Mouse (Mus musculus) liver, postnatal 0 days (tissue): ENCODE data around the gene Gorasp2. TPM values are rescaled to one million over a fixed set of nuclear protein-coding genes. Genes with fewer than 3 reads are reported as not detected.

ENCODE experiments used
- ATAC-seq: fragments of 200-750 bp; cut with Nextera tagmentation; 2 replicates; pipeline ENCODE4 v1.8.0; 2017; ENCODE audit warnings: mild to moderate bottlenecking, moderate library complexity
- DNase-seq: peaks from one replicate; pipeline ENCODE4 v3.0.0-alpha.2; 2016
- H3K27ac ChIP-seq: fragments of 300-500 bp; sonication (generic); 2 replicates; pipeline ENCODE4 v1.5.1; 2014; ENCODE audit warnings: antibody characterized with exemption, moderate library complexity, mild to moderate bottlenecking, low read depth
- H3K27me3 ChIP-seq: fragments of 300-500 bp; sonication (generic); 2 replicates; pipeline ENCODE4 v1.6.1; 2014; ENCODE audit warnings: low read length, control low read depth, mixed read lengths; ENCODE audit not compliant: insufficient read depth
- H3K36me3 ChIP-seq: fragments of 300-500 bp; sonication (generic); replicated peaks from 2 replicates; pipeline ENCODE4 v1.6.1; 2014; ENCODE audit warnings: mild to moderate bottlenecking, control low read depth, low read length, moderate library complexity, mixed read lengths; ENCODE audit not compliant: insufficient read depth
- H3K4me1 ChIP-seq: fragments of 300-500 bp; sonication (generic); 2 replicates; pipeline ENCODE4 v1.6.1; 2014; ENCODE audit warnings: antibody characterized with exemption, mild to moderate bottlenecking, control low read depth; ENCODE audit not compliant: insufficient read depth
- H3K4me2 ChIP-seq: fragments of 300-500 bp; sonication (generic); 2 replicates; pipeline ENCODE4 v1.6.1; 2014; ENCODE audit warnings: low read depth, mild to moderate bottlenecking, low read length, moderate library complexity, mixed read lengths
- H3K4me3 ChIP-seq: fragments of 300-500 bp; sonication (generic); 2 replicates; pipeline ENCODE4 v1.5.1; 2014; ENCODE audit warnings: low read depth, low read length
- H3K9ac ChIP-seq: fragments of 300-500 bp; sonication (generic); replicated peaks from 2 replicates; pipeline ENCODE4 v1.6.1; 2014; ENCODE audit warnings: mild to moderate bottlenecking, moderate library complexity
- H3K9me3 ChIP-seq: fragments of 300-500 bp; sonication (generic); 2 replicates; pipeline ENCODE4 v1.6.1; 2016; ENCODE audit warnings: mild to moderate bottlenecking, control low read depth, low read length, mixed read lengths
- CTCF ChIP-seq: sonication (generic); IDR thresholded peaks from 2 replicates; pipeline ENCODE4 v1.5.1; 2016; ENCODE audit warnings: antibody characterized with exemption, low read depth
- EP300 ChIP-seq: IDR thresholded peaks from 2 replicates; pipeline ENCODE4 v1.6.1; 2016; ENCODE audit warnings: antibody characterized with exemption, low read depth, mild to moderate bottlenecking
- WGBS: fragments of 180-500 bp; shearing (Covaris S2); extraction: QIAGEN DNeasy Blood & Tissue Kit; methylation state at CpG from one replicate; pipeline ENCODE4 v1.1.7; 2014; ENCODE audit not compliant: insufficient replicate concordance; 5-methylcytosine and 5-hydroxymethylcytosine counted together
- polyA plus RNA-seq: library from polyadenylated mRNA; unstranded; fragments of >200 nt; fragmentation: Nextera tagmentation; extraction: Ambion mirVana; gene quantifications from 2 replicates; pipeline ENCODE4 v1.2.1, GENCODE M21; 2015

The Gorasp2 gene
- polyA plus RNA-seq, 1 experiment from 2014 or later: 61.8 TPM

DNA sequence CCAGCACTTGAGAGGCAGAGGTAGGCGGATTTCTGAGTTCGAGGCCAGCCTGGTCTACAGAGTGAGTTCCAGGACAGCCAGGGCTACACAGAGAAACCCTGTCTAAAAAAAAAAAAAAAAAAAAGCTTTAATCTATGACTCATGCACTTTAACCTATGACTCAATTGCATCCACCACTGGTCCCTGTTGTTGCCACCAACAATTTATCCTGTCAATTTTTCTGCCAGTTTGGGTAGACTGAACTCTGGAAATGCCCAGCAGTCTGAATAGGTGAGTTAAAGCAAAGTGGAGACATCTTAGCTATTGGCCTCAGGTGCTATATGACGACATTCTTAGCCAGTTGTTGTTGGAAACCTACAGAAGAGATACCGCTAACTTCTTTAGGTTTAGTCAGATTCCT, 11.9 kb upstream of the Gorasp2 start:
- WGBS: 85% methylated on average over 4 of the region's 4 CpGs
- ATAC-seq (no peak), DNase-seq (no peak)
- TF ChIP-seq CTCF: no peak
- no peak for TF ChIP-seq EP300
- H3K9ac ChIP-seq: no peak overlapping the region
- H3K4me2 ChIP-seq: no peak overlapping the region
- no peaks in the 10 kb centered on the region for H3K27me3 ChIP-seq
- H3K4me1 ChIP-seq: 0 out of 2 replicates have a peak, but pooled peaks cover 2% of the 10 kb centered on the region
- no peak overlapping the region for H3K4me3 ChIP-seq
- no peak overlapping the region for H3K27ac ChIP-seq
- no peaks in the 10 kb centered on the region for H3K9me3 ChIP-seq
- no peaks in the 10 kb centered on the region for H3K36me3 ChIP-seq

DNA sequence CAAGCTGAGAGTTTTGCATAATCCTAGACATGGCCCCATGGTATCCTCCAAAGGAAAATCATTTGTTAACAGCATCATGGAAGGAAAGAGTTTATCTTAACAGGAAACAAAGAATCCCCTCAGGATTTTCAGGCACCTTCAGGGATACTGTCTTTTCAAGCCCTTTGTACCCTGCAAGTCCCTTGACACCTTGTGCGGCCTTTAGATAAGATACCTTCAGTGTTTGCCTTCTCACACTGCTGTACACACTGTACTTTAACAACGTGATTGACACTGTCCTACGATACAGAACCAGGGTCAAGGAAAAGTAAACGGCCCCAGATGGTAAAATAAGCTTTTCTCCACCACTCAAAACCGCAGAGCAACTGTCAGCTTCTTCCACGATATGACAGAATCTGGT, 9.6 kb upstream of the Gorasp2 start:
- no peak overlapping the region for H3K4me2 ChIP-seq
- no peak overlapping the region for H3K27ac ChIP-seq
- 30% methylated on average over 6 of the region's 6 CpGs for WGBS
- H3K36me3 ChIP-seq: no peaks in the 10 kb centered on the region
- no peak overlapping the region for H3K4me3 ChIP-seq
- ATAC-seq: peak; percentile 50; the same call in 1 of the 2 replicates
- H3K4me1 ChIP-seq: 0 out of 2 replicates have a peak, but pooled peaks cover 2% of the 10 kb centered on the region
- H3K9me3 ChIP-seq: no peaks in the 10 kb centered on the region
- TF ChIP-seq CTCF (no peak), EP300 (peak; percentile 82)
- no peak overlapping the region for H3K9ac ChIP-seq
- no peak for DNase-seq
- H3K27me3 ChIP-seq: no peaks in the 10 kb centered on the region

DNA sequence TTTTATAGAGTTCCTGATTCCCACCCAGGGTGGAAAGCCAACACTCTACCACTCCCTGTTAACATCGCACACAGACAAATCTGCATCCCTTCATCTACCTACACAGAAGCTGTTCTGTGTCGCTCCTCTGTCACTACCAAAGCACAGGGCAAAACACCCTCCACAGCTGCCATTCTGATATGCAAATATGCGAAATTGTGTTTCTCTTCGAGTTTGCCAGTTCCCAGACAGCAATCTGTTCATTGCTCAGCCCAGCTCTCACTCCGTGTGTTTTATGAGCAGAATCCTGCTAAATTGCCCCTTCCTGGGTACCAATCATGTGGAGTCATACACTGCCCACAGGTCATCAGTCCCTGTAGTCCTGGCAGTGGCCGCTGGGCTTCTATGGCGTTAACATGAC, 4.3 kb upstream of the Gorasp2 start:
- Histone ChIP-seq H3K4me1 (peaks cover 7% of the 10 kb centered on the region), H3K27me3 (no peaks in the 10 kb centered on the region), H3K4me3 (no peak overlapping the region), H3K9ac (no peak overlapping the region), H3K36me3 (no peaks in the 10 kb centered on the region), H3K9me3 (no peaks in the 10 kb centered on the region), H3K4me2 (no peak overlapping the region), H3K27ac (no peak overlapping the region)
- WGBS: 58% methylated on average over 7 of the region's 7 CpGs
- no peak for DNase-seq
- TF ChIP-seq EP300 (no peak), CTCF (no peak)
- no peak for ATAC-seq

GRCm38 (mm10) chr2:70661715-70662495, 529 bp downstream of the Gorasp2 start, which contains the start of gene Gm26558:
Gm26558 (minus strand) TSS chr2:70662108.
- H3K4me1 ChIP-seq: peaks cover 26% of the 10 kb centered on the region
- H3K9ac ChIP-seq: peak within 1 kb of the TSS; percentile 97
- peak within 1 kb of the TSS; percentile 88 for H3K4me2 ChIP-seq
- ATAC-seq (peak; percentile 74), DNase-seq (peak; percentile 37)
- no peaks in the 10 kb centered on the region for H3K36me3 ChIP-seq
- peak within 1 kb of the TSS; percentile 98 for H3K27ac ChIP-seq
- WGBS: under 1% methylated on average over 41 of the region's 54 CpGs
- H3K9me3 ChIP-seq: no peaks in the 10 kb centered on the region
- peak within 1 kb of the TSS; percentile 87 for H3K4me3 ChIP-seq
- H3K27me3 ChIP-seq: no peaks in the 10 kb centered on the region
- TF ChIP-seq CTCF (no peak), EP300 (no peak)

- H3K4me2 ChIP-seq: peak overlapping the region; percentile 88; the same call in 1 of the 2 replicates
- no peak overlapping the region for H3K9ac ChIP-seq
- no peaks in the 10 kb centered on the region for H3K36me3 ChIP-seq
- ATAC-seq: no peak
- H3K9me3 ChIP-seq: no peaks in the 10 kb centered on the region
- no peak overlapping the region for H3K4me3 ChIP-seq
- WGBS: 70% methylated on average over 5 of the region's 5 CpGs
- H3K27ac ChIP-seq: no peak overlapping the region
- no peak for DNase-seq
- H3K27me3 ChIP-seq: no peaks in the 10 kb centered on the region
- TF ChIP-seq EP300 (no peak), CTCF (peak; percentile 45)
- H3K4me1 ChIP-seq: peaks cover 37% of the 10 kb centered on the region
These were observed 2.4 kb downstream of the Gorasp2 start for GRCm38 (mm10) chr2:70663764-70664163.

- 75% methylated on average over 7 of the region's 7 CpGs for WGBS
These were observed 5.6 kb downstream of the Gorasp2 start for GRCm38 (mm10) chr2:70667016-70667415.

More at GRCm38 (mm10) chr2:70667016-70667415, 5.6 kb downstream of the Gorasp2 start:
- Histone ChIP-seq H3K36me3 (no peaks in the 10 kb centered on the region), H3K27ac (no peak overlapping the region), H3K4me3 (no peak overlapping the region), H3K4me1 (peaks cover 39% of the 10 kb centered on the region), H3K9me3 (no peaks in the 10 kb centered on the region), H3K4me2 (no peak overlapping the region), H3K9ac (no peak overlapping the region), H3K27me3 (no peaks in the 10 kb centered on the region)
- no peak for TF ChIP-seq CTCF
- no peak for TF ChIP-seq EP300
- DNase-seq (no peak), ATAC-seq (no peak)
